Comparison of ENCODE assay signal across 9 mouse cellular contexts in the genomic region with DNA sequence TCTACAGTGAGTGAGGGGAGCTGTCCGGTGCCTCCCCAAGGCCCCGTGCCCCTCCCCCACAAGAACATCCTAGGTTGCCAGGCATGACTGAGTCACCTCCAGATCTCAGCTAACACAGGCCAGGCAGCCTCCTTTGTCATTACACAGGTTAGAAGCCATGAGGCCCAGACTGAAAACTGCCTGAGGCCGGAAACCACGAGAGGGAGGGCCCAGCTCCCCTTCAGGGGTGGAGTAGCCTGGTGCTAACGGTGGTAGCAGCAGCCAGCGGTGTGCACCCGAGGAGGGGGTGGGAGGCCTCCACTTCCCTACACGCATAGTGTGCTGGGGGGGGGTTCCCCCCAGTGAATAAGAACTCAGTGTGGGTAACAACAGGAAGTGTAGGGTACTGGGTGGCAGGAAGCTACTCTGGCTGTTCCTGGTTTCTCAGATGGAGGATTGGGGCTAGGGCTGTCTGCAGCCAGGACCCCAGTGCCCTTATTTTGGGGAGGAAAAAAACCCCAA. TPM values are rescaled to one million over a fixed set of nuclear protein-coding genes. Genes with fewer than 3 reads are reported as not detected.
DNase-seq lines count a peak whose midpoint lies in the region; ATAC-seq and TF ChIP-seq lines count a peak whose summit lies in the region.
"Had no signal": no experiment of that assay in that cellular context is flagged by ENCODE, and none has a peak within 500 bp of the region (broad histone marks: within the 10 kb centered on the region; RNA-seq: fewer than 3 reads in every experiment).

No protein-coding gene starts in this region.

- H3K4me1 ChIP-seq in liver, embryonic 12.5 days = peaks cover 77% of the 10 kb centered on the region

- H3K9me3 ChIP-seq in liver, embryonic 12.5 days (replicated peaks) = no peaks in the 10 kb centered on the region
- H3K9me3 ChIP-seq: limb, embryonic 15.5 days had no signal

- no peak for TF ChIP-seq CTCF in layer of hippocampus, adult 2 months (conservative IDR thresholded peaks at IDR 0.05)

- H3K9ac ChIP-seq in liver, embryonic 12.5 days = no peak overlapping the region
- H3K9ac ChIP-seq: limb, embryonic 15.5 days had no signal

- H3K36me3 ChIP-seq in liver, embryonic 12.5 days = no peaks in the 10 kb centered on the region
- H3K36me3 ChIP-seq: limb, embryonic 15.5 days had no signal

- WGBS in liver, embryonic 12.5 days (ENCODE audit: insufficient replicate concordance) = 22% methylated on average over 8 of the region's 8 CpGs

- H3K4me3 ChIP-seq in layer of hippocampus, adult 2 months = no peak overlapping the region
- H3K4me3 ChIP-seq in liver, embryonic 12.5 days = no peak overlapping the region
- H3K4me3 ChIP-seq: limb, embryonic 15.5 days had no signal

- peak; percentile 69 for ATAC-seq in liver, embryonic 12.5 days

- H3K4me2 ChIP-seq in liver, embryonic 12.5 days = peak overlapping the region; percentile 30
- H3K4me2 ChIP-seq: limb, embryonic 15.5 days had no signal

- peaks cover 39% of the 10 kb centered on the region for H3K27me3 ChIP-seq in liver, embryonic 12.5 days (replicated peaks)

- no peak for DNase-seq in layer of hippocampus, adult 2 months (ENCODE audit: low spot score in 2 of 2)
- DNase-seq in layer of hippocampus, postnatal 10 days (ENCODE audit: low spot score in 2 of 2) = no peak
- DNase-seq in heart, adult 8-10 months (ENCODE audit: low spot score) = peak; percentile 56
- DNase-seq in spleen, postnatal 10 days (ENCODE audit: low spot score in 2 of 2) = peak; percentile 57 to 87
- no peak for DNase-seq in ovary, postnatal 10 days (ENCODE audit: low spot score)
- DNase-seq in right cerebral cortex, postnatal 14 days = no peak
- no peak for DNase-seq in right cerebral cortex, postnatal 25 days

- peak overlapping the region; percentile 97; the same call in 1 of the 2 replicates for H3K27ac ChIP-seq in layer of hippocampus, adult 2 months
- H3K27ac ChIP-seq in liver, embryonic 12.5 days = peak overlapping the region; percentile 49
- H3K27ac ChIP-seq: limb, embryonic 15.5 days had no signal

RNA-seq across cellular contexts. Expression of a gene that starts 4.0 kb away (rescaled TPM):
- total RNA-seq in layer of hippocampus, adult 2 months (2021) = 100 to 1,000 TPM; 142 to 156 TPM
- total RNA-seq in layer of hippocampus, postnatal 10 days (2021) = 10 to 100 TPM; 83.4 to 87.0 TPM
- total RNA-seq in heart, adult 8-10 months (2022) = 10 to 100 TPM in 3 of 4 experiments, 1 to 10 TPM in 1; 9.3 to 20.1 (median 13.2) TPM
- polyA plus RNA-seq in liver, embryonic 12.5 days (2016; fragmentation: Nextera tagmentation; extraction: Ambion mirVana) = 5.2 and 5.7 TPM in 2 replicates

RNA-seq across cellular contexts. Expression of a gene that starts 33.4 kb away (rescaled TPM):
- 1 to 10 TPM; 1.5 to 2.0 TPM for total RNA-seq in layer of hippocampus, adult 2 months (2021)
- total RNA-seq in layer of hippocampus, postnatal 10 days (2021) = 1 to 10 TPM; 1.8 TPM
- not detected for total RNA-seq in heart, adult 8-10 months (2022)
- 0.11 TPM in 1 of 2 replicates, not detected in the other for polyA plus RNA-seq in liver, embryonic 12.5 days (2016; fragmentation: Nextera tagmentation; extraction: Ambion mirVana)

RNA-seq across cellular contexts. Expression of a gene that starts 42.7 kb away (rescaled TPM):
- 10 to 100 TPM in 1 of 2 experiments, 1 to 10 TPM in 1; 9.7 to 16.0 TPM for total RNA-seq in layer of hippocampus, adult 2 months (2021)
- total RNA-seq in layer of hippocampus, postnatal 10 days (2021) = 10 to 100 TPM; 14.4 to 16.9 TPM
- total RNA-seq in heart, adult 8-10 months (2022) = 1 to 10 TPM; 1.2 to 2.0 (median 1.9) TPM
- polyA plus RNA-seq in liver, embryonic 12.5 days (2016; fragmentation: Nextera tagmentation; extraction: Ambion mirVana) = 9.5 and 10.0 TPM in 2 replicates

RNA-seq across cellular contexts. Expression of a gene that starts 43.3 kb away (rescaled TPM):
- 1 to 10 TPM; 1.2 to 1.3 TPM for total RNA-seq in layer of hippocampus, adult 2 months (2021)
- total RNA-seq in layer of hippocampus, postnatal 10 days (2021) = 1 to 10 TPM; 1.3 to 1.4 TPM
- total RNA-seq in heart, adult 8-10 months (2022) = not detected
- polyA plus RNA-seq in liver, embryonic 12.5 days (2016; fragmentation: Nextera tagmentation; extraction: Ambion mirVana) = not detected in 2 replicates
- polyA plus RNA-seq: limb, embryonic 15.5 days had no signal

RNA-seq across cellular contexts. Expression of a gene that starts 58.9 kb away (rescaled TPM):
- total RNA-seq in layer of hippocampus, adult 2 months (2021) = 10 to 100 TPM; 48.5 to 50.8 TPM
- total RNA-seq in layer of hippocampus, postnatal 10 days (2021) = 10 to 100 TPM; 38.0 to 38.7 TPM
- total RNA-seq in heart, adult 8-10 months (2022) = 10 to 100 TPM; 15.9 to 18.6 (median 17.0) TPM
- 2.4 and 3.0 TPM in 2 replicates for polyA plus RNA-seq in liver, embryonic 12.5 days (2016; fragmentation: Nextera tagmentation; extraction: Ambion mirVana)

Comparison
In these comparisons a context has a peak if more than half of its experiments do, and no peak if none do; other contexts are left out.
1. DNase-seq: peak in heart, adult 8-10 months (single experiment) and spleen, postnatal 10 days (2 of 2); none in layer of hippocampus, adult 2 months (0 of 2), layer of hippocampus, postnatal 10 days (0 of 2), ovary, postnatal 10 days (single experiment), right cerebral cortex, postnatal 14 days (single experiment) and right cerebral cortex, postnatal 25 days (single experiment).